Mouse (Mus musculus): Measurements from ENCODE around the gene Fance.
A peak's percentile ranks its signal among the peaks of the same experiment; 100 is the strongest.
"Not testable (repeated sequence)": the region's sequence is repeated elsewhere in the genome, so short reads cannot be mapped to it uniquely, and the experiment has no call there.

Fance gene

DNA sequence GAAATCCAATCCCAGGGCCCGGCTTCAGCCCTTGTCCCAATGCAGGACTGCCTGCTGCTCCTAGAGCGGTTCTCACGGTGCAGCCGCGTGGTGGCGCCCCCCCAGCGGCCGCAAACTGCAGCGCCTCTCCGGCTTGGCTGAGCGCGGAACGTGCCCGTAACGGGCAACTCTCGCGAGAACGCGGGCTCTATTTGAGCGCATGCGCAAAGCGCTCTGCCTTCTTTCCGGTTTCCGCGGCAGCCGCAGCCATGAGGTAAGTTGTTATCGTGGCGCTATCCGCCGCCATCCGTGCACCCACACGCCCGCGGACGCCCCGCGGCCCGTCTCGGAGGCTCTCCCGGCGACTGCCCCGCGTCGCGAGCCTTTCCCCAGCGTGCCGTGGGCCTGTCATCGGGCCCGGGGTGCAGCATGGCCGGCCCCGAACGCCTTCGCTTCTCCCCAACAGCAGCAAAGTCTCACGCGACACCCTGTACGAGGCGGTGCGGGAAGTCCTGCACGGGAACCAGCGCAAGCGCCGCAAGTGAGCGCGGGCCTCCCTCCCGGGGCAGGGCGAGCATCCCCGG lies 15.1 kb downstream of the Fance start, which contains the start of gene Rpl10a:
TSS of gene Rpl10a (plus strand) at position 106 of the 563 bp plus-strand sequence.
- DNase-seq = peak; percentile 99

DNA sequence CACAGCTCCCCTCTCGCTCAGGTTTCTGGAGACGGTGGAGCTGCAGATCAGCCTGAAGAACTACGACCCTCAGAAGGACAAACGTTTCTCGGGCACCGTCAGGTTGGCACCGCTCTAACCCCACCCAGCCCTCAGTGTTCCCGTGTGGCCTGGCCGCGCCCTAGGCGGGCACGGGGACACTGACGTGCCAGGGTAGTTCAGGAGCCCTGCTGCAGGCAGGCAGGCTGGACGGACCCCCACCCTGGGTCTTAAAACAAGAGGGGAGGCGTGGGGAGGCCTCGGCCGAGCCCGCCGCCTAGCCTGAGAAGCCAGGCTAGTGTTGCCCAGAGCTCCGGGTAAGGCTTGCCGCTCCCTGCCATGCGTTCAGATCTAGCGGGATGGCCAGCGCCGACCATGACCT lies 15.6 kb downstream of the Fance start:
- no peak for DNase-seq

DNA sequence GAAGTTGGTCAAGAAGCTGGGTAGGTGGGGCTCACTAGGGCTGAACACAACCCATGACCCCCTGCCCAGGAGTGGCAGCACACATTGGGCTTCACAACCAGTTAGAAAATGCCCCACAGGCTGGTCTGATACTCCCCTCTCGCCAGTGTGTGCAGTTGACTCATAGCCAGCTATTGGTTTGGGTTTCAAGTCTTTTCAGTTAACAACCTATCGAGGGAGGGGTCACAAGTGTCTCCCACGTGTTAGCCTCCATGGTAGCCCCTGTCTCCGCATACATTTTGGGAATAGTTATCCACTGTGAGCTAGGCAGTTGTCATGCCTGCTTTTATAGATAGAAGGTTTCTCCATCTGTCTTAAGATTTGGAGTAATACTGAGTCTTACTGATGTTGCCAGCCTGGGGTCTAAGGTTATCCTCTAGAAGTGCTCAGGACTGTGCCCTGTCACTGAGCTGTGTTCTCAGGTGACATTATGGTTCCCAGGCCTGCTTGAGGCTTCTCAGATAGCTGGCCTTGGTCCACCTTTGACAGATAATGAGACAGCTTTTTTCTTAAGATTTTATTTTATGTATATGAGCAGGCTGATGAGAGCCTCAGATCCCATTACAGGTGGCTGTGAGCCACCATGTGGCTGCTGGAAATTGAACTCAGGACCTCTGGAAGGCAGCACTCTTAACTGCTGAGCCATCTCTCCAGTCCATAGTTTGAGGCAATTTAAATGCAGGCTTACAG lies 16.3 kb downstream of the Fance start:
- DNase-seq = no peak

DNA sequence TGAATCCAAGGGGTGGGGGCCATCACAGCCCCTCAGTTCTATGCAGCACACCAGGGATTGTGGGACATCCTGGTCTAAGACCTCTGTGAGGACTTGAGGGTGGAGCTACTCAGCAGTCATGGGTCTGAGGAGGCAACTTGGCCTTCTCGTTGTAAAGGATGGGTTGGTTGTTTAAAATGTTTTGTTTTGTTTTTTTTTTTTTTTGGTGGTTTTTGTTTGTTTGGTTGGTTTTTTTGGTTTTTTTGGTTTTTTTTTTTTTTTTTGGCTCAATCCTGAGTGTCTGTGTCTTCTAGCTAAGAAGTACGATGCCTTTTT lies 16.9 kb downstream of the Fance start:
- no peak for DNase-seq

DNA sequence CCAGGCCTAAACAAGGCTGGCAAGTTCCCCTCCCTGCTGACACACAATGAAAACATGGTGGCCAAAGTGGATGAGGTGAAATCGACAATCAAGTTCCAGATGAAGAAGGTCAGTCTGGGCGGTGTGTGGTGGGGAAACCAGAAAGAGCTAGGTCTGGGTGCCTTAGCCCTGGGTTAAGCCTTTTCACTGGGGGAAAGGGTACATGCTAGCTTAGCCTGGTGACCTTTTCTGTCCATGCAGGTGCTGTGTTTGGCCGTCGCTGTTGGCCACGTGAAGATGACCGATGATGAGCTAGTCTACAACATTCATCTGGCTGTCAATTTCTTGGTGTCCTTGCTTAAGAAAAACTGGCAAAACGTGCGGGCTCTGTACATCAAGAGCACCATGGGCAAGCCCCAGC lies 17.3 kb downstream of the Fance start:
- DNase-seq = not testable (repeated sequence)

DNA sequence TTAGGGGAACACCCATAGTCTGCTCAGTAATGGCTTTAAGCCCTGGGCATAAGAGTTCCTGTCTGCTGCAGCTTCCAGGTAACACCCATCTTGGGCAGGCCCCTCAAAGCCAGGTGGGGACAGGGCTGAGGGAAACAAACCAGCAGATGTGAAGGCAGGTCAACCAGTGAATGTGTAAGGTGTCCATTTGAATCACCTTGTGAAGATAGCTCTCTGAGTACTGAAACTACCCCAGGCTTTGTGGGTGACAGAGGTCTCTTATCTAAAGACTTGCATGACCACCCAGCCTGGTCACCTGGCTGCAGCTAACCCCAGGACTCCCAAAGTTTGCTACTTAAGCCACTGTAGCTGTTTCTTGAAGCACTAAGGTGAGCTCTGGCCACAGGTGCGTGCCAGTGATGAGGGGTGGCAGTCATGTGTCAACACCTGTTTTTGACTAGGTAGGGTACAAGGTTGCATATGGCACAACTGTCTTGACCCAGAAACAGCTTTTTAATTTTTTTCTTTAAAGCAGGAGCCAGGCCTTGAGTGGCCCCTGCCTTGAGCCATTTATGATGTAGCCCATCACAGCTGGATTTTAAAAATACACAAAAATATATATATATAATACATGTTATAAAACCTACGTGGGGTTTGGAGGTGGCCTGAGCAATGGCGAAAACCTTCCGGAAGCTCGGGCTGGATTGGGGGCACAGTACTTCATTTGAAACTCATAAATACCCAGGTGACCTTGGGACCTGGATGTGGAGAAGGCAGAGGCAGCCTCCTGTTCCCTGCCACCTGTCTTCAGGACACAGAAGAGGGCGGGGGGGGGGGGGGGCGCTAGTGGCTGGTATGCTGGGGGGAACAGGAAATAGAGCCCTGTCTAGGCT lies 18.2 kb downstream of the Fance start:
- DNase-seq = no peak

DNA sequence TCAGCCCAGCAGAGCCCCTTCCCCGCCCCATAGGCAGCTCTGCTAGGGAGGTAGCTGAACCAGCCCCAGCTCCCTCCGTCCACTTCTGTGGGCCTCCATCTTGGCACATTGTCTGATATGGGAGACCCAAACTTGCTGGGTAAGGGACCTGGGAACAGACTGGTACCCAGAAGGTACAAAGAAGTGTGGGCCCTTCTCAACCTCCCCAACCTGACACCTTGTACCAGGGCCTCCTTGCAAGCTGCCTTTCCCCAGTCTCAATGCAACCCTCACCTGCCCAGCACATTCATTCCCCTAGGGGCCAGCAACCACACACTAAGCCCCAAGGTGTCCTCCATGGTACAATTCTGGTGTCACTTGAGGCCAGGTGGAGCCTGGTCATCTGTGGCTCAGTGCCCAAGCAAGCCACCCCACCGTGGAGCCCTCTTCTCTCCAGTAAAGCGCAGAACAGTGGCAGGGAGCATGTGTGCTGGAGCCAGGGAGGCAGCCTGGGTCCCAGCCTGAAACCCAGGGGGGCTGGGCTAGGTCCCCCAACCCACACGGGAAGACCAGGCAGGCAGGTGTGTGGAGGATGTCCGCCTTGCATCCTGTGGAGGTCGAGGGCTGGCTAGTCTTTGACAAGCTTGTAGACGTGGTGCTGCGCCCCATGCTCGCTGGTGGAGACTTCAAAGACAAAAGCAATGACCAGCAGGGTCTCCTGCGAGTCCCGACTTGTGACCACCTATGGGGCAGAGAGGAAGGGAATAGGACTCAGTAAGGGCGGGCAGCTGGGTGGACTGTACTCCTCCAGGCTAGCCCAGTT lies 19.0 kb downstream of the Fance start:
- no peak for DNase-seq

DNA sequence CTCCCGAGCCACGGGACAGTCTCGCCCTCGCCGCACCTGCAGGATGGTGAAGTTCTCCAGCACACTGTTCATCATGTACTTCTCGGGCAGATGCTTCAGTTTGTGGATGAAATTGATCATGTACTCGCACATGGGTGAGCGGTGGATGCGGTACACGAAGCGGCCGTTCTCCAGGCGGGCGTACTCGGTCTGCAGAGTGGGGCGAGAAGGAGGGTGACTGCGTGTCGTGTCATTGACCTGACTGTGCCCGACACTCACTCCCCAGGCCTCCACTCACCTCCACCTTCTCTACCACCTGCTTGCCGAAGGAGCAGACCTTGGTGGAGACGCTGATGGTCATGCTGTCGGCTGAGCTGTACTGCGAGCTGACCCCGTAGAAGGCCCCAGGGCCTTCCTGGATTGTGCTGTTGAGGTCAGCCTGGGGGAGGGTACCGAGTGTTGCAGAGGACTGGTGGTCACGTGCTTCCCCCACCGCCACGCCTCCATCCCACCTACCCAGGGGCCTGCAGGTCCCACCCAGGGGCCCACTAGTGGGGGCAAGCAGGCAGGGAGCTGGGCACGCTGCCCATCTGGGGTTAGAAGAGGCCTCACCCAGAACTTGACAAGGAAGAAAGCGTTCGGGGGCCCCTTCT lies 19.7 kb downstream of the Fance start:
- DNase-seq = peak; percentile 53

DNA sequence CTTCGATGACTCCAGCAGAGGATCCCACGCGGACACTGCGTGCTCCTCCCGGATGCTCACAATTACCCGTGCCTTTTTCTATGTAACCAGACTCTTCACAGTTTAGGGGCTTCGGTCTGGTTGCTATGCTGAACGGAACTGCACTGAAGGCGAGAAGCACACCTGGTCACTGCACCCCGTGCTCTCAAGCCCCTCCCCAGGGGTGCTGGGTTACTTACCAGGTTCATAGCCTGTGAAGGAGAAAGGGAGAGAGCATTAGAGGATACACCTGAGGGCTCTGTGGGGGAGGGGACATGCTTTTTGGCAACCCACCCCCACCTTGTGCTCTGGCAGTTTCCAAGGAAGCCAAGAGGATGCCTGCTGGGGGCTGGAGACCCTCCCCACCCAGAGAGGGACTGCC lies 21.9 kb downstream of the Fance start:
- no peak for DNase-seq

DNA sequence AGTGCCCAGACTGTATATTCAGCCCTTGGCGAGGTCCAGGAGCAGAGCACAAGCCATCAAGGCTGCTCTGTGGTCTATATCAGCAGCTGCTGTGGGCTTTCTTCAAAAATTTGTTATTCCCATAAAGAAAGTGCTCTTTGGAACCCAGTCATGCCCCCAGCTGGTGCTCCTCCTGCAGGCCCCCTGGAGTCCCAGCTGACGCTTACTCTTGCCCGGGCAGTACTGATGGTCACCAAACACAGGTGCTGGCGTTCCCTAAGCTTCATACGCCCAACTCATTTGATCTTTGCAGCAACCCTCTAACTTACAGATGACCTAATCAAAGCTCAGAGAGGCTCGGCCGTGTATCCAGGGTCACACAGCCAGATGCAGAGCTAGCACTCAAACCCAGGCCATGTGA lies 24.2 kb downstream of the Fance start:
- no peak for DNase-seq

DNA sequence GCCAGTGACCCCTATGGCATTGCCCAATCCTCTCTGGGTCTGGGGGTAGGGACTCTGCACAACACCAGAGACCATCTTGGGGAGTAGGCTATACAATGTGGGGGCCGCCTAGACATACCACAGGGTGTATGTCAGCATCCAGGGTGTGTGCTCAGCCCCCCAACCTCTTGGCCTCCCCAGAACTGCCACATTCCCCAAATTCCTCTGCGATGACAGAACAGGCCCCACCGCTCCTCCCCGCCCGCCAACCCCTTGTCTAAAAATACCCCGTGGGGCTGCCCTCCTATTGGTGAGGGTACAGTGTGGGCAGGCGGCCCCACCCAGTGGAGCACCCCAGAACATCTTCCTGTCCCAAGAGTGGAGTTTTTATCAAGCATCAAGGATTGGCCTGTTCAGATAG lies 27.3 kb downstream of the Fance start:
- no peak for DNase-seq

DNA sequence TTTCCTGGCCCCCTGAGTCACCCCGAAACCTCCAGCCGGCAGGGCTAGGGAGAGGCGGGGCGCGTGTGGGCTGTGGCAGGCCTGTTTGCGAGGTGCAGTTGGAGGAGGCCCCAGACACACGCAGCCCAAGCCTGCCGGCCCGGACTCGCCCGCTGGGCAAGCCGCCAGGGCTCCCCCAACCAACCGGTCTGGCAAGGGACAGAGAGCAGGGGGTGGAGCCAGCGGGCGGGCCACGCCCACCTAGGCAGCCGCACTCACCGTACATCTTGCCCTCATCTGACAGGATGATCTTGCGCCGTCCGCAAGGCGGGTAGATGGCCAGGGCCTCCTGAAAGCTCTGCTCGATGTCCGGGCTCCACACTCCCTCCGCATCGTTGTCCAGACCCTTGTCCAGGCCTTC lies 27.8 kb downstream of the Fance start:
- peak; percentile 82 for DNase-seq

DNA sequence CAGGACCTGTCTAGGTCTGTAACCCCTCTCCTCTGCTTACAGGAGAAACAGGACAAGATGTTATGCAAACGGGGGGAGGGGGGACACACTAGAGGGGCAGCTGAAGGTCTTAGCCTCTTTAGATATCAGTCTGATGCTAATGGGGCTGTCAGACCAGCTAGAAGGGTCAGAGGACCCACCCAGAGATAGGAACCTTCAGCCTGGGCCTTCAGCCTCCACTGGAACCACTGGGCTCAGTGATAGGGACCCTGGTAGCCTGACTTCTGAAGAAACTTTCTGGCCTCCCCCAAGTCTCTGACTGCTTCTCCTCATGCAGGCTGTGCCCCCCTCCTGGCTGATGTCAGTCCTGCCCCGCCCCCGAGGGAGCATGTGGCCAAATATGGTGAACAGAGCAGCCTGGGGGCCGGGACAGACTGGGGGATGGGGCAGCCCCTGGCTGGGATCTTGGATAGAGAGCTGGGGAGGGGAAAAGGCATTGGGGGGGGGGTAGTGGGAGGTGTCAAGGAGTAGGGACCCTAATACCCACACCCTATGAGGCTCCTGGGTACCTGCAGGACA lies 30.8 kb downstream of the Fance start:
- DNase-seq = no peak

DNA sequence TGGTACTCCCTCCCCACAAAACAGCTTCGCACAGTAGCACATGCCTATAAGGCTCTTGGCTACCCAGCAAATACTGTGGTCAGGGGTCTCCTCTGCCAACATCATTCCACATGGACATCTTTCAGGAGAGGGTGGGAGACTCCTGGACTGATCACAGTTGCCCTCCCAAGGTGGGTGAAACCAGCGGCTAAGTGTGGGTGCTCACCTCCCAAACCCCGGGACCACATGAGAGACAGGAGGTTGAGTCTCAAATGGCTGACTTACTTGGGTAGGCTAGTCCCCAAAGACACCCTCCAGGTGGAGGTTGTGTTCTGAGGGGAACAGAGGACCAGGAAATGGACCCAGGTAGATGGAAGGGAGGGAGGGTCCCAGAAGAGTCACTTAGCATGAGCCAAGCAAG lies 31.4 kb downstream of the Fance start:
- DNase-seq = no peak

DNA sequence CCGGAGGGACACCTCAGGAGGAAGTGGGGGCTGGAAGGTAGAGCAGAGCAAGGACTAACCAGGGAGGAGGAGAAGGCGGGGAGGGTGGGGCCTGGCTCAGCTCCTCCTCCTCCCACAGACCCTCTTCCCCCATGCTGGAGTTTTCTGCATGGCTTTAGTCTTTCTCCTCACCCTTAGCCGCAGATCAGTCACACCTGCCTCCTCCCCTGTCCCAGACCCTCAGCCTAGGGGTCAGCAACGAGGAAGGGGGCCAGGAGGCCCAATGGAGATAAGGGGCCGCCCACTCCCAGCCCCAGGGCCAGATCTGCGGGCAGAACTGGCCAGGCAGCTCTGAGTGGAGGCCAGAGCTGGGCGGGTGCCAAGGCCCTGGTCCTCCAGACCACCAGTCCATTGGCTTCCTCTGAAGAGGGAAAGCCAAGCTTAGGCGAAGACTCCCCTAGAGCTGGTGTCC lies 32.0 kb downstream of the Fance start:
- DNase-seq = no peak

DNA sequence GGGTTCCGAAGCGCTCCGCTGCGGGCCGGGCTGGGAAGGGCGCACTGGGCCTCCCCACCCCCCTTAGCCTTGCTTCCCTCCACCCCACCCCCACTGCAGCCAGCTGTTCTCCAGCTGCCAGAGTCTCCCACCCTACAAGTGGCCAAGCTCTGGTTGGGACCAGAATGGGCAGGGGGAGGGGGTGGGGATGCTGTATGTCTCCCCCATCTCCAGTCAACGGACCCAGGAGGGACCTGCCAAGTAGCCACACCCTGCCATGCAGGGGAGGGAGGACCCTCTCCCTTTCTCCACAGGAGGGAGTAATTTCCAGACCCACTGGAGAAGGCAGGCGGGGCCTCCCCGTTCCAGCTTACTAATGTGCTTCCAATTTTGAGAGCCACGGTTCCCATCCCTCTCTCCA lies 32.6 kb downstream of the Fance start:
- DNase-seq = no peak

DNA sequence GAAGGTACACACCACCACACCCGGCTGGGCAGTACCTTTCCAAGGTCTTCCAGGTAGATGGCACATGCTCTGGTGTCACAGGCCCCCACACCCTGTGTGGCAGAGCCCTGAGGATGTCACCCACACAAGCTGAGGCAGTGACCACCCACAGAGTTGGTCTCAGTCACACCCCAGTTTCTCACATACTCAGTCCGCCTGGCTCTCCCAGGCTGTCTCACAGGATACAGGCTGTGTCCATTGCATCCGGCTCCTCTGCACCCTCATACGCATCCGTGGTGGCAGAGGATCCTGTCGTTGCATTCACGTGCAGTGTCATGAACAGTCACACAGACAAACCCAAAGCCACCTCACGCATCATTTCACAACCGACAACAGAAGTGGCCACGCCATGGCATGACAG lies 34.0 kb downstream of the Fance start:
- no peak for DNase-seq

DNA sequence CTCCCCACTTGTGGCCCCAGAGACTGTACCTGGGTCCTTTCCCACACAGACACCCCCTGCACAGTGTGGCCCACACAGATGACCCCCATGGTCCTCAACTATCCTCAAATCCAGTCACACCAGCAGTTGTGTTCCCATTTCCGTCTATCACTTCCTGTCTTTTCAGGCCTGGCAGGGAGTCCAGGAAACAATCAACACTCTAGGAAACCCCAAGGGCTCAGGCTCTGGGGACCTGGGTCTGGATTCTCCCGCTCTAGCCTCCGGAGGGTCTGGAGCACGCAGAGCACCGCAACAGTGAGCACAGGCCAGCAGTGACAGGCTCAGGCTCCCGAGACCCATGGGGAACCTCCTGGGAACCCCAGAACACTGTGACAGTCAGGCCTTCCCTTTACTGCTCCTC lies 34.9 kb downstream of the Fance start:
- no peak for DNase-seq

DNA sequence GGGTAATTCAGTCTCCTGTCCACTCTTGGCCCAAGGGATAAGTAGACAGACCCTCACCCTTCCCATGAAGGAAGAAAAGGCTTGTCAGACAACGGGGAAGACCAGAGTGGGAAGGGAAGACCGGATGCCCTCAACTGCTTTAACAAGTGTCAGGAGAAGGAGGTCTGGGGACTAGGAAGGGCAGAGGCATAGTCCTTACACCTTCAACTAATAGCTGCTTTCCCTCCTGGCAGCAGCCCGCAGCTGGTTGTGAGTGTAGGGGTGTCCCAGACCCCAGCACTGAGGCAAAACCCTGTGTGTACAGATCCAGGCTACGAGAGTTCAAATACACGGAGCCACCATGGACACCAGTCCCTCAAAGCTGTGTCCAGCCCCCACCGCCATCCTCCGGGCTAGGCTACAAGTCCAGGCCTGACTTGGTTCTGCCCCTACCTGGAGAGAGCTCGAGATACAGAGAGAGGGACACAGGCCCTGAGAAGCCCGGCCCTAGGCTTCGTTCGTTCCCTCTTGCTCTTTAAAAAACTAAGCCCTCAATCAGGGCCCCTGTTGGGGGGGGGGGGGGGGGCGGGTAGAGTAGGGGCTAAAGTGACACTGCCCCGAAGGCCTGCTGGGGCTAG lies 36.1 kb downstream of the Fance start:
- no peak for DNase-seq

DNA sequence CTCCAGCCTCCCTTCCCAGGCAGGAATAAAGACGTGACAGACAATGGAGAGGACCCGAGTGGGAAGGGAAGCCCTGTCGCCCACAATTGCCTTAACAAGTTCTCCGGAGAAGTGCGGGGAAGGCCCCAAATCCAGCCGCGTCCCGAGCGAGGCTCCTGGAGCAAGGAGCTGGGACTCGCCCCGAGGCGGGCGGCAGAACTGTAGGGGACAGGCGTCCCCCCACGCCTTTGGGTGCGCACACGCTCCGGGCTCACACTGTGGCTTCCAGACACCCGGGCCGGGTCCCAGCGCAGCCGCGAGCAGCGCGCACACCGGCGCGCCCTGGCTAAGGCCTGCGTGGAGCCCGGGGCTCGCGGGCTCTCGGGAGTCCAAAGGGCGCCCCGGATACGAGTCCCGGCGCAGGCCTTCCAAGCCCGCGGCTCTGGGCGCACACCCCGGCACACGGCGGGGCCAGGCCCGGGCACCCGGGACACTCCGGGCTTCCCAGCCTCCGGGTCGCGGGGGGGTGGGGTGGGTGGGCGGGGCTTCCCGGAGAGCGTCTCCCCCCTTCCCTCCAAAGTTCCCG lies 36.7 kb downstream of the Fance start:
- peak; percentile 70 for DNase-seq
